Mouse (Mus musculus): ENCODE data around the gene Flywch2.

DNA sequence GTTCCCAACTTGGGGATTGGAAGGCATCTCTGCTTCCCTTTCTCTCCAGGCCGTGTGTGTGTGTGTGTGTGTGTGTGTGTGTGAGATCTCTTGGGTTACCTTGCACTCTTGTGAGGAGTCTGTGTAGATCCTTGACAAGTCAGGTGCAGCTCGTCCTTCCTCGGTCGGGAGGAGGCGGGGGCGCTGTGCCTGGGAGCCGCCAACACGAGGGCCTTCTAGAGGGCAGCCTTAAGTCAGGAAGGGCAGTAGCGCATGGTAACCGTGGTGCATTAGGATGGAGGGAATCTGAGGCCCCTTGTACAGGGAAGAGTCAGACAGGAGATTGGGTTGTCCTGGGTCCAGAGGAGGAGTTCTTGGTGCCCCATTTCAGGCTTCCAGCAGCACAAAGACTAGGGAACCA lies 9.7 kb downstream of the Flywch2 start:
- no peak for TF ChIP-seq GATA1 (IDR thresholded peaks at IDR 0.05; ENCODE audit: low read length)
- no peak for TF ChIP-seq TAL1 (IDR thresholded peaks at IDR 0.05; ENCODE audit: low read length)
